Mouse (Mus musculus) adipocyte (in vitro differentiated cells): Measurements from ENCODE around the gene 1700007K13Rik.

Experiments used
- DNase-seq: peaks from one replicate; pipeline ENCODE4 v3.0.0-alpha.2; 2016; ENCODE audit warnings: low spot score

The 1700007K13Rik gene

DNA sequence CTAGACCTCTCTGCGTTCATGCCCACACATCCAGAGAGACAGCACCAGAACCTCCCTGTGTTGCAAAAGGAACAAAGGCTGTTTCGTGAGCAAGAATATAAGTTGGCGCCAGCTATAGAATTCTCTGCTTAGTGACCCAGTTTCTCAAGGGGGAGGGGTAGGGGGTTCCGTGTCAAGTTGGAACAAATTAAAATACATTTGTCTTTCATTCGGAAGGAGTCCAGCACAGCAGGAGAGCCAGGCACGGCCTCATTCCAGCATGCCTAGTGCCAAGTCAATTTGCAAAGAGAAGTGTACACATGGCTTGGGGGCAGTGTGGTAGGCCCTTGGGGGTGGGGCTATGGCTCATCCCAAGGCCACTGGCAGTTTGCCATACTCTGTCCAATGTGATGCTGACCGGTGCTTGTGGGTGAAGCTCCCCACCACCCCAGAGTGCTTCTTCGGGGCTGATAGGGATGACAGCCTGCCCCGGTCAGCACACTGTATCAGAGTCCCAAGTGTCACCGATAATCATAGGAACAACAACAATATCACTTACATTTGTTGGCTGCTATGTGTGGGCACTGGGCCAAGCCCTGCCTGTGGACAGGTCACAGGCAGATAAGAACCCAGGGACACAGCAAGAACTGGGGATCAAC lies 50.6 kb downstream of the 1700007K13Rik start:
- DNase-seq = peak; percentile 14

DNA sequence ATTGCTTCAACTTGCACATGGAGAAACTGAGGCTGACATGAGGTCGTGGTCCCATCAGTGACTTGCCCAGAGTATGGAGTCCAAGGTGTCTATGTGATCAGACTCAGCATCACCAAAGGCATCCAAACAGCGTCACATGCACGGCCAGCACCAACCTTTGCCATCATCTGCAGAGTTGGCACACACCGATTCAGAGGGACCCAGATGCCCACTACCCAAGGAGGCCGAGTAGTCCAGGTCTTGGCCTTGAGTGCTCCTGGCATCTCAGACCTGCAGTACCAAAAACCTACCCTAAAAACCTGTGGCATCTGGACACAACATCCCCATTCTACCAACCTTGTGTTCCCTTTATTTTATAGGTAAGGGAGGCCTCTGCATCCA lies 51.4 kb downstream of the 1700007K13Rik start:
- DNase-seq = no peak

DNA sequence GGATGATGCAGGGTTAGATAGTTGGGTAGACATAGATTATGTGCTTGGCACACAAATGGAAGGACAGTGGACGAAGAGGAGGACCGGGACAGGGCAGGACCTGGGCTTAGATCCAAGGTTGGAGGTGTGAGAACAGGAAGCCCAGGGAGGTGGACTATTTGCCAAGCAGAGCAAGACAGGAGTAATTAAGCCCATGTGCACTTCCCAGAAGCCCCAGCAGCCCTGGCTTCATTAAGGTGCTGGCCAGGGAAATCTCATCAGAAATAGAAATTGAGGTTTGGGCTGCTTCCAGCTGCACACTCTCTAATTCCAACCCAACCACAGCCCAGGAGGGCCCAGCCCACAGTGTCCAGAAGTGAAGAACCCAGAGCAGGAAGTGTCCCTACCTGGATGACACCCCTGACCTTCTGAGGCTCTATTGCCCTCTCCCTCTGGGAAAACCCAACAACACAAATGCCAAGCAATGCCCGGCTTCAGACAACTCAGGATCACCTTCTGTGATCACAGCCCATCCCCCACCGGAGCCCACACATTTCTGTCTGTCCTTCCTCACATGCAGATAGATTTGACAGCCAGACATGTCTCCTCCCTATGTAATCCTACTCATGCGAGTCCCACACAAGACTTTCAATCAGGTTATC lies 51.9 kb downstream of the 1700007K13Rik start:
- DNase-seq = no peak

DNA sequence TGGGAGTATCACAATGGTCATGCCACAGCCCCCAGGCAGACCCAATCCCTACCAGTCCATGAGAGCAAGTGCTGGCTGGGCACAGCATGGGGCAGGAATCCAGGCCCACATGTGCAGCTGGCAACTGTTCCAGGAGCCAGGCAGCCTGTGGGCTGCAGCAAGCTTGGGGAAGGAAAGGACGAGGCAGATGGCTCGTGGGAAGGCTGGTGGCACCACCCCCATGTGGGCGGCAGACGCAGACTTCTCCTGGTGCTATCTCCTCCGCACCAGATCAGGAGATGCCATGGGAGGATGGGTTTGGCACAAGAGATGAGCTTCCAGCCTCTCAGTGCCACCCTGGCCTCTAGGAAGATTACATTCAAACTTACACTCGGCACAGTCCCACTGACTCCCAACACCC lies 53.2 kb downstream of the 1700007K13Rik start:
- DNase-seq = no peak
